Mouse (Mus musculus) myocyte (in vitro differentiated cells): ENCODE measurements at regions not wholly inside any gene's neighbourhood (a gene's known extent, or its start where the extent isn't known, plus 50 kb on each side); places are given as distances from the start of the nearest gene placed in this dataset.

Source experiments
- CEBPB ChIP-seq: IDR thresholded peaks from 2 replicates; pipeline ENCODE4 v1.6.1; 2011; ENCODE audit warnings: mild to moderate bottlenecking, moderate library complexity; ENCODE audit not compliant: poor library complexity, insufficient read depth, severe bottlenecking
- E2F4 ChIP-seq: IDR thresholded peaks from one replicate; pipeline ENCODE4 v1.6.1; 2011; ENCODE audit warnings: mild to moderate bottlenecking, control low read depth, moderate library complexity; ENCODE audit not compliant: insufficient read depth
- MAX ChIP-seq: IDR thresholded peaks from one replicate; pipeline ENCODE4 v1.6.1; 2011; ENCODE audit warnings: low read depth, mild to moderate bottlenecking, control low read depth
- MYOD1 ChIP-seq, 3 experiments: IDR thresholded peaks; one replicate each; pipeline ENCODE4 v1.6.1; 2011; ENCODE audit warnings: control low read depth in 2 of 3, low read depth in 2 of 3, mild to moderate bottlenecking in 2 of 3, moderate library complexity in 1 of 3; ENCODE audit not compliant: insufficient read length in 2 of 3, control insufficient read depth in 1 of 3
- MYOG ChIP-seq, 3 experiments: IDR thresholded peaks; one replicate each; pipeline ENCODE4 v1.6.1; 2011; ENCODE audit warnings: control low read depth in 2 of 3, low read depth in 2 of 3, mild to moderate bottlenecking in 2 of 3; ENCODE audit not compliant: insufficient read length in 2 of 3, control insufficient read depth in 1 of 3, insufficient read depth in 1 of 3
- POLR2A ChIP-seq: IDR thresholded peaks from one replicate; pipeline ENCODE4 v1.6.1; 2011; ENCODE audit warnings: low read depth, mild to moderate bottlenecking, control low read depth, moderate library complexity; ENCODE audit not compliant: insufficient read length
- POLR2AphosphoS2 ChIP-seq: IDR thresholded peaks from one replicate; pipeline ENCODE4 v1.6.1; 2011; ENCODE audit warnings: low read depth, control low read depth; ENCODE audit not compliant: insufficient read length
- REST ChIP-seq: IDR thresholded peaks from one replicate; pipeline ENCODE4 v1.6.1; 2011; ENCODE audit warnings: mild to moderate bottlenecking, control low read depth, moderate library complexity; ENCODE audit not compliant: insufficient read depth, insufficient read length
- SRF ChIP-seq: IDR thresholded peaks from one replicate; pipeline ENCODE4 v1.6.1; 2011; ENCODE audit warnings: low read depth; ENCODE audit not compliant: control insufficient read depth, insufficient read length
- TCF12 ChIP-seq: IDR thresholded peaks from one replicate; pipeline ENCODE4 v1.6.1; 2011; ENCODE audit warnings: mild to moderate bottlenecking, control low read depth; ENCODE audit not compliant: poor library complexity, insufficient read depth, severe bottlenecking
- TCF3 ChIP-seq: IDR thresholded peaks from one replicate; pipeline ENCODE4 v1.6.1; 2011; ENCODE audit warnings: low read depth, control low read depth; ENCODE audit not compliant: insufficient read length
- USF1 ChIP-seq: IDR thresholded peaks from one replicate; pipeline ENCODE4 v1.6.1; 2011; ENCODE audit warnings: low read depth, mild to moderate bottlenecking, control low read depth, moderate library complexity

DNA sequence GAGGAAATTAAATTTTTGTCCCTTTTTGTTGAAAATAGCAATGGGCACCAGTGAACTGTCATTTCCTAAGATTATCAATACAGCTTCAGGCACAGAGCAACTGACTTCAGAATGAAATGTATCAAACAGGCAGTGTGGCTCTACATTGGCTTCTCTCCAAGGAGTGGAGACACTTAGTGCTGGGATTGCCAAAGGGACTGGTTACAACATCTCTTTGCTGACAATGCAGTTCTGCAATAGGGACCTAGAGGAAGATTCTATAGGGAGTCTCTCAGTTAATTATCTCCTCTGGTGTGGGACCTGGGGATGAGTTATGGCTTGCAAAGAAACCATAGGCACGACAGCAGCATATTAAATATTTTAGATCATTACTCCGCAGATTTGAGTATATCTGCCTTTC, 173.6 kb downstream of the Klf5 start:
- TF ChIP-seq TCF12, result no peak
- no peak for TF ChIP-seq MYOD1 (IDR thresholded peaks at IDR 0.05; ENCODE audit: control insufficient read depth in 1 of 3, insufficient read length in 2 of 3, low read depth in 2 of 3)
- no peak for TF ChIP-seq MAX
- no peak for TF ChIP-seq POLR2A
- no peak for TF ChIP-seq USF1
- TF ChIP-seq MYOG (IDR thresholded peaks at IDR 0.05; ENCODE audit: control insufficient read depth in 1 of 3, insufficient read depth in 1 of 3, insufficient read length in 2 of 3, low read depth in 2 of 3), result no peak
- TF ChIP-seq E2F4, result no peak
- TF ChIP-seq TCF3, result no peak
- no peak for TF ChIP-seq POLR2AphosphoS2
- no peak for TF ChIP-seq CEBPB
- no peak for TF ChIP-seq SRF
- no peak for TF ChIP-seq REST
